Comparison of ENCODE assay signal across 20 mouse cellular contexts in the genomic region with DNA sequence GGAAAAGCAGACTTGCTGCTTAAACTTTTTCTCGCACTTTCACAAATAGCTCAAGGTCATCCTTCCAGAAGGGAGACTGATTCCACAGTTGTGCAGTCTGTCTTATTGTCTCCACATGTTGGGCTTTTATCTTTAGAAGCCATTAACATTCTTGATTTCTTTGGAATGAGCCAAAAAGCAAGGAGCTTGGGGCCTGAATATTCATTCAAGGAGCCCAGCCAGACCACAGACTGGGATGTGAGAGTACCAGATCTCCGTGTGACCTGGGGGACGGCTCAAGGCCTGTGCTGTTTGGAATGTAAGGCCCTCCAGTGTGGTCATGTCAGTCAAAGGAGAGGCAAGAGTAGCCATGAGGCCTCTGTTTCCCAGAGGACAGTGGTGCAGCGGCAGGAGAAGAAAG. TPM values are rescaled to one million over a fixed set of nuclear protein-coding genes. Genes with fewer than 3 reads are reported as not detected.
A peak's percentile ranks its signal among the peaks of the same experiment; 100 is the strongest.
DNase-seq lines count a peak whose midpoint lies in the region; ATAC-seq lines count a peak whose summit lies in the region.
"Had no signal": no experiment of that assay in that cellular context is flagged by ENCODE, and none has a peak within 500 bp of the region (broad histone marks: within the 10 kb centered on the region; RNA-seq: fewer than 3 reads in every experiment).

No protein-coding gene starts in this region.

- H3K9me3 ChIP-seq in neural tube, embryonic 11.5 days (ENCODE audit: control insufficient read depth, low read length) = no peaks in the 10 kb centered on the region
- no peaks in the 10 kb centered on the region for H3K9me3 ChIP-seq in embryonic facial prominence, embryonic 15.5 days (replicated peaks)
- H3K9me3 ChIP-seq: forebrain, embryonic 12.5 days; hindbrain, embryonic 10.5 days; midbrain, embryonic 13.5 days had no signal

- ATAC-seq in neural tube, embryonic 11.5 days (ENCODE audit: insufficient read depth, low FRiP score, low TSS enrichment) = 0 out of 2 replicates have a peak, but pooled peaks have one; percentile 45
- ATAC-seq in embryonic facial prominence, embryonic 15.5 days (ENCODE audit: insufficient number of reproducible peaks, low FRiP score, low TSS enrichment, low read depth) = peak; percentile 60; the same call in 1 of the 2 replicates
- ATAC-seq: midbrain, embryonic 13.5 days had no signal

- DNase-seq in gastrocnemius, postnatal 25 days = peak; percentile 25
- no peak for DNase-seq in gastrocnemius, postnatal 10 days
- no peak for DNase-seq in neural tube, embryonic 11.5 days (ENCODE audit: low spot score)
- no peak for DNase-seq in neural tube, embryonic 10.5 days (ENCODE audit: extremely low spot score, low spot score)
- DNase-seq in thymus, adult 18-20 months = no peak
- no peak for DNase-seq in lung, postnatal 14 days
- DNase-seq: cerebellum, adult 11 months; cerebellum, postnatal 14 days; kidney, adult 9 months; kidney, postnatal 36 days; layer of hippocampus, adult 9-11 months; lung, adult 18-20 months; lung, postnatal 4 days; right cerebral cortex, adult 18-20 months; thymus, adult 2 months had no signal

- no peaks in the 10 kb centered on the region for H3K36me3 ChIP-seq in neural tube, embryonic 11.5 days (ENCODE audit: control insufficient read depth, insufficient read depth, low read length)
- H3K36me3 ChIP-seq in embryonic facial prominence, embryonic 15.5 days = peaks cover 19% of the 10 kb centered on the region; the same call in 1 of the 2 replicates

- no peaks in the 10 kb centered on the region for H3K27me3 ChIP-seq in neural tube, embryonic 11.5 days (ENCODE audit: control insufficient read depth, insufficient read depth, low read length)
- no peaks in the 10 kb centered on the region for H3K27me3 ChIP-seq in embryonic facial prominence, embryonic 15.5 days
- H3K27me3 ChIP-seq: forebrain, embryonic 12.5 days; midbrain, embryonic 13.5 days had no signal

- no peaks in the 10 kb centered on the region for H3K4me1 ChIP-seq in neural tube, embryonic 11.5 days (ENCODE audit: control insufficient read depth, insufficient read depth, low read length)
- peaks cover 27% of the 10 kb centered on the region for H3K4me1 ChIP-seq in embryonic facial prominence, embryonic 15.5 days

- H3K27ac ChIP-seq in neural tube, embryonic 11.5 days (ENCODE audit: low read depth, low read length) = no peak overlapping the region
- H3K27ac ChIP-seq in embryonic facial prominence, embryonic 15.5 days (replicated peaks) = peak overlapping the region; percentile 31; the same call in 1 of the 2 replicates
- H3K27ac ChIP-seq: forebrain, embryonic 12.5 days; hindbrain, embryonic 10.5 days; midbrain, embryonic 13.5 days had no signal

- H3K4me3 ChIP-seq in neural tube, embryonic 11.5 days (ENCODE audit: low read depth, low read length) = no peak overlapping the region
- H3K4me3 ChIP-seq in embryonic facial prominence, embryonic 15.5 days (replicated peaks) = no peak overlapping the region
- H3K4me3 ChIP-seq: forebrain, embryonic 12.5 days; hindbrain, embryonic 10.5 days; midbrain, embryonic 13.5 days; myocyte had no signal

- no peak overlapping the region for H3K4me2 ChIP-seq in neural tube, embryonic 11.5 days (ENCODE audit: low read depth)
- no peak overlapping the region for H3K4me2 ChIP-seq in embryonic facial prominence, embryonic 15.5 days (replicated peaks)
- H3K4me2 ChIP-seq: forebrain, embryonic 12.5 days; midbrain, embryonic 13.5 days had no signal

- 55% methylated on average over 4 of the region's 4 CpGs for WGBS in neural tube, embryonic 11.5 days
- WGBS in embryonic facial prominence, embryonic 15.5 days = 44% methylated on average over 4 of the region's 4 CpGs

- no peak overlapping the region for H3K9ac ChIP-seq in neural tube, embryonic 11.5 days (ENCODE audit: low read length)
- no peak overlapping the region for H3K9ac ChIP-seq in embryonic facial prominence, embryonic 15.5 days
- H3K9ac ChIP-seq: forebrain, embryonic 12.5 days; midbrain, embryonic 13.5 days had no signal

RNA-seq across cellular contexts. Expression of a gene that starts 37.5 kb away (rescaled TPM):
- 10 to 100 TPM; 10.6 to 13.5 TPM for total RNA-seq in gastrocnemius, postnatal 25 days (2021)
- total RNA-seq in gastrocnemius, postnatal 10 days (2021) = 10 to 100 TPM; 14.7 to 18.7 TPM
- 50.5 and 51.2 TPM in 2 replicates for polyA plus RNA-seq in neural tube, embryonic 11.5 days (2014; fragmentation: Nextera tagmentation; extraction: Ambion mirVana)
- polyA plus RNA-seq in embryonic facial prominence, embryonic 15.5 days (2015; fragmentation: Nextera tagmentation; extraction: Ambion mirVana) = 59.1 and 66.0 TPM in 2 replicates

RNA-seq across cellular contexts. Expression of a gene that starts 38.4 kb away (rescaled TPM):
- 1 to 10 TPM; 7.7 to 8.8 TPM for total RNA-seq in gastrocnemius, postnatal 25 days (2021)
- total RNA-seq in gastrocnemius, postnatal 10 days (2021) = 10 to 100 TPM; 13.7 to 15.1 TPM
- polyA plus RNA-seq in neural tube, embryonic 11.5 days (2014; fragmentation: Nextera tagmentation; extraction: Ambion mirVana) = 34.5 and 34.8 TPM in 2 replicates
- polyA plus RNA-seq in embryonic facial prominence, embryonic 15.5 days (2015; fragmentation: Nextera tagmentation; extraction: Ambion mirVana) = 18.2 and 18.7 TPM in 2 replicates
